Mouse (Mus musculus): ENCODE results near the gene Gjb3.
A peak's percentile ranks its signal among the peaks of the same experiment; 100 is the strongest.

Gene Gjb3

GRCm38 (mm10) chr4:127337668-127338067 lies 7.0 kb upstream of the Gjb3 start:
- DNase-seq (ENCODE audit: low read depth in 2 of 2, low spot score in 2 of 2): no peak

DNA sequence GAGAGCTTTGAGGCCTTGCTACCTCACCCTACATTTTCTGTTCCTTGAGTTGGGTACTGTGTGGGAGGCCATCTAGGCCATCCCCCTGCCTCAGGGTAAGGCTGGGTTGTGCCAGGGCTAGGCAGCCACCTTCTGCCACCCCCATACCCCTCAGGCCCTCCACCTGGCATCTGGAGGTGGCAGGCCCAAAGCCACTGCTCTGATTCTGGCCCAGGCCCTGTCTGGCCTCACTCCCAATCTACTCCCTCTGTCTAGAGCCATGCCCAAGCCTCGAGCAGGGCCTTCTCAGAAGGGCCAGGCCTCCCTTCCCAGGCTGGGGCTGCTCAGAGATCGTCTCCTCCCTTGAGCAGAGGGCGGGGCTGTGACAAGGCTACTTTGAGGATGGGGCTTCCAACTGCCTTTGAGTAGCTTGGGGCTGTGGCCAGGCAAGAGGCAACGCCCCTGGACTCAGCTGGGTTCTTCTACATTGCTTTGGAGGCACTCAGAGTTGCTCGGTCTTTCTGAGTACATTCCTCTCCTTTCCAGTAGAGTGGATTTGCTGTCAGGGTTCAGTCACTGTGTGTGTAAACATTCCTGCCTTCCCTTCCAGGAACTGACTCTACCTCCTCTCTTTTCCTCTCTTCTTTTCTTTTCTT lies 4.3 kb upstream of the Gjb3 start:
- DNase-seq (ENCODE audit: low read depth in 2 of 2, low spot score in 2 of 2): no peak

- DNase-seq (ENCODE audit: low read depth in 2 of 2, low spot score in 2 of 2): no peak
Measured at GRCm38 (mm10) chr4:127331171-127331570, 527 bp upstream of the Gjb3 start.

GRCm38 (mm10) chr4:127329751-127330150 lies 893 bp downstream of the Gjb3 start:
- DNase-seq (ENCODE audit: low read depth in 2 of 2, low spot score in 2 of 2): no peak

- no peak for DNase-seq (ENCODE audit: low read depth in 2 of 2, low spot score in 2 of 2)
Measured at GRCm38 (mm10) chr4:127329046-127329445, 1.6 kb downstream of the Gjb3 start.

DNA sequence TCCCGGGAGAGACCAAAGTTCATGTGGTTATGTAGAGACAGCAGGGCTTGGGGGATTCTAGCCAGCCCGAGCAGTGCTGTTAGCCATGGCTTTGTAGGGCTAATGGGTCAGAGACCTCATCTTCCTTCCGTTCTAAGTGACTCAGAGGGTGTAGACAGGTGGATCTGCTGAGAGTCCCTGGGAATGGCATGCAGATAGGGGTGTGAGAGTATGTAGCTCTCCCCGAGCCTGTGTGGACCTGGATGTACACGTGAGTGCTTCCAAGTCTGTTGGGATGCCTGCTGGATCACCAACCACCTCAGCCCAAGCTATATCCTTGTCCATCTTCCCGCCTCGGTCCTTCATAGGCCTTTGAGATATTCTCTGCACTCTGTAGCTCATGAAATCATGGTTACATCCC lies 2.3 kb downstream of the Gjb3 start:
- no peak for DNase-seq (ENCODE audit: low read depth in 2 of 2, low spot score in 2 of 2)

DNA sequence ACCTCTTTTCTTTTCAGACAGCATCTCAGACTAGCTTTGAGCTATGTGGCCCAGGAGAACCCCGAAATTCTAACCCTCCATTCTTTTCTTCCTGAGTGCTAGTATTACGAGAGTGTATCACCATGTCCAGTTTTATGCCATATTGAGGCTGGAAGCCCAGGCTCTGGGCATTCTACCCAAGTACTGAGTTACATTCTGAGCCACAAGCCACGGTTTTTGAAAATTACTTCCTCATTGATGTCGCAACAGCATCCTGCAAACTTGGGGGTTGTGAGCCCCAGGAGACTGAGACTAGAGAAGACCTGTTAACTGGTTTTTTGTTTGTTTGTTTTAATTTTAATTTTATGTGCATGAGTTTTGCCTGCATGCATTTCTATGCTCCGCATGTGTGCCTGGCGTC lies 2.9 kb downstream of the Gjb3 start:
- no peak for DNase-seq (ENCODE audit: low read depth in 2 of 2, low spot score in 2 of 2)

DNA sequence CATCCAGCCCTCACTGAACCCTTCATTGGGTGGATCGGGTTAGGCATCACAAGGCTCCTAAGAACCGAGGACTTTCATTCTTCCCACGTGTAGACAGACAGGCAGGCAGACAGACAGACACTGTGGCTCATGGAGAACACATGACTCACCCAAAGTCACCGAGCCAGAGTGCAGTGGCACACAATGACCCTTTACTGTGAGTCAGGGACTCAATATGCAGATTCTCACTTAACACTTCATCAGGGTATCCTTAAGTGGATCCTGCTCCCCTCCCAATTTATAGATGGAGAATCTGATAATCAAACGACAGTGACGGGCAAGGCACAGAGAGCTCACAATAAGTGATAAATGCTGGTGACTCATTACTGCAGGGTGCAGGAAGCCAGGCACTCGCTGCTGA lies 3.4 kb downstream of the Gjb3 start:
- DNase-seq (ENCODE audit: low read depth in 2 of 2, low spot score in 2 of 2): no peak

- no peak for DNase-seq (ENCODE audit: low read depth in 2 of 2, low spot score in 2 of 2)
Measured at GRCm38 (mm10) chr4:127325276-127325675, 5.4 kb downstream of the Gjb3 start.

GRCm38 (mm10) chr4:127324759-127325158 lies 5.9 kb downstream of the Gjb3 start:
- peak in 1 of 2 experiments; percentile 23 for DNase-seq (ENCODE audit: low read depth in 2 of 2, low spot score in 2 of 2)

- no peak for DNase-seq (ENCODE audit: low read depth in 2 of 2, low spot score in 2 of 2)
Measured at GRCm38 (mm10) chr4:127324296-127324695, 6.3 kb downstream of the Gjb3 start.

DNA sequence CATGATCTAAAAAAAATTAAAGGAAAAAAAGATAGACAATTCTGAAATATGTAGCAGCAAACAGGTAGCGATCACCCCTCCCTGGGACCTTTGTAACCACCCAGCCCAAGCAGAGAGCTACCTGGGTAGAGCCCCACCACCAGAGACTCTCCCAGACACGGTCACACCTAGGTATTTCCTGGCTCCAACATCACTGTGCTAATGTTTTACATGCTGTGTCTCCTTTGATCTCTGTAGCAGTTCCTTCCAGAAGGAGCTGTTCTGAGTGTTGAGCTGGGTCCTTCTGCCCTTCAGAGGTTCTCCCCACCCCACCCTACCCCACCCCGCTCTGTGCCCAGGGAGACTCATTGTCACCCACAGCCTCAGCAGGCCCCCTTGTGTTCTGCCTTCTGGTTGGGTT lies 7.0 kb downstream of the Gjb3 start:
- DNase-seq (ENCODE audit: low read depth in 2 of 2, low spot score in 2 of 2): no peak

DNA sequence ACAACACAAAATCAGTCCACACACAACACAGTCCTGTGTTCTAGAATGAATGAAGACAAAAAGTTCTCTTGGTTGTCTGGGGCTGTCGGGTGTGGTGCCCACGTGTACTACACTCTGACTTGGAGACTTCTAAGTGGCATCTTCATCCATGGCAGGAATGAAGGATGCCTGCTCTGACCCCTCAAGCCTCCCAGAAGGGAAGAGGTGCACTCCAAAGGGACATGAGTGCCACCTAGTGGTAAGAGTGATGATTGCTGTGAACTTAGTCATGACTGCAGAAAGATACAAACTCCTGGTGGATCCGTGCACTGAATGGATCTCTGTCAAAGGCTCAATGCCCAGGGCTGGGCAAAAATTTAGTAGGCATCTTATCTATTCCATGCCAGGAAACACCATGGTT lies 11.0 kb downstream of the Gjb3 start:
- DNase-seq (ENCODE audit: low read depth in 2 of 2, low spot score in 2 of 2): peak in 1 of 2 experiments; percentile 29

DNA sequence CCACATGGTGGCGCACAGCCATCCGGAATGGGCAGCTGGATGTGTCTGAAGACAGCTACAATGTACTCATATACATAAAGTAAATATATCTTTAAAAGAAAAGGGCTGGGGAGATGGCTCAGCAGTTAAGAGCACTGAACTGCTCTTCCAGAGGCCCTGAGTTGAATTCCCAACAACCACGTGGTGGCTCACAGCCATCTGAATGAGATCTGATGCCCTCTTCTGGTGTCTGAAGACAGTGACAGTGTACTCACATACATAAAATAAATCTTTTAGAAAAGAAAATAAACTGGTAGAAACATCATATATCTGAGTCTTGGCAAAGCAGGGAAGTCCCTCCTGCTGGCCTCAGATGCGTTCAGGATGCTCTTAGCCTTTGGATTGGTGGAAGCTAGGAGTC lies 13.5 kb downstream of the Gjb3 start:
- DNase-seq (ENCODE audit: low read depth in 2 of 2, low spot score in 2 of 2): no peak

- no peak for DNase-seq (ENCODE audit: low read depth in 2 of 2, low spot score in 2 of 2)
Measured at GRCm38 (mm10) chr4:127315753-127316152, 14.9 kb downstream of the Gjb3 start.

- no peak for DNase-seq (ENCODE audit: low read depth in 2 of 2, low spot score in 2 of 2)
Measured at GRCm38 (mm10) chr4:127314585-127314984, 16.1 kb downstream of the Gjb3 start.

DNA sequence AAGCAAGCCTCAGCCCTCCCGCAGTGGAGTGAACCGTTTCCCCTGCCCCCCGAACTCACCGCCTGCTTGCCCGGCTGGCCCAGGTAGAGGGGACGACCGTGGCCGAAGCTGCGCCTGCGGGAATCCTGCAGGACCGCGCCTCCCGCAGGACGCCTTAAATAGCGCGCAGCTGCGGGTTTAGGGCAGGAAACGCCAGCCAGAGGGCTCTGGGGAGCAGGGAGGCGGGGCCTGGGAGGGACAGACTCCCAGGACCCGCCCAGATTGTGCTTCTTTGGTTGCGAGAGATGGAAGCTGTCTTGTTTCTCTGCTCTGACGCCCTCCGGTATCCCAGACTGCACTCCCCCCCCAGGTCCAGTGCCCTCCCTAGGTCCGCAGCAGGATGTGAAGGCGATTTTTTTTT lies 16.8 kb downstream of the Gjb3 start, which contains the start of gene Gja4:
Gja4 (minus strand) TSS at position 179 of the 400 bp plus-strand sequence.
- DNase-seq (ENCODE audit: low read depth in 2 of 2, low spot score in 2 of 2): peak in 1 of 2 experiments; percentile 1

GRCm38 (mm10) chr4:127312349-127312748 lies 18.3 kb downstream of the Gjb3 start:
- DNase-seq (ENCODE audit: low read depth in 2 of 2, low spot score in 2 of 2): no peak

- DNase-seq (ENCODE audit: low read depth in 2 of 2, low spot score in 2 of 2): no peak
Measured at GRCm38 (mm10) chr4:127311561-127311960, 19.1 kb downstream of the Gjb3 start.

DNA sequence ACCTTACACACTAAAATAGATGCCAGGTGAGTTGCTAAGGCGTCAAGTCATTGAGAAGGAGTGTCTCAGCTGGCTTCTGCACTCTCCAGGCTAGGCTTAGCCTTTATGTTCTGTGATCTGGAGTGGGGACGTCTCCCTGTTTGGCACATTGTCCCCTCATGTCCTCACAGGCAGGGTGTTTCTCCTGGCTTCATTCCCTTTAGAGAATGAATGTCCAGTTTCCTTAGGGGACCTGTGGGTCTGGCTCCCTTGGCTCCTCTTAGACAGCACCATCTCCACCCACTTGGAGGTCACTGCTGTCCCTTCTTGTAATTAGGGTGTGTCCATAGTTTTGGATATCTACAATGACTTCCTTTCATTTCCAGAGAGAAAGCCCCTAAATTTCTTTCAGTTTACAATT lies 23.7 kb downstream of the Gjb3 start:
- DNase-seq (ENCODE audit: low read depth in 2 of 2, low spot score in 2 of 2): no peak

DNA sequence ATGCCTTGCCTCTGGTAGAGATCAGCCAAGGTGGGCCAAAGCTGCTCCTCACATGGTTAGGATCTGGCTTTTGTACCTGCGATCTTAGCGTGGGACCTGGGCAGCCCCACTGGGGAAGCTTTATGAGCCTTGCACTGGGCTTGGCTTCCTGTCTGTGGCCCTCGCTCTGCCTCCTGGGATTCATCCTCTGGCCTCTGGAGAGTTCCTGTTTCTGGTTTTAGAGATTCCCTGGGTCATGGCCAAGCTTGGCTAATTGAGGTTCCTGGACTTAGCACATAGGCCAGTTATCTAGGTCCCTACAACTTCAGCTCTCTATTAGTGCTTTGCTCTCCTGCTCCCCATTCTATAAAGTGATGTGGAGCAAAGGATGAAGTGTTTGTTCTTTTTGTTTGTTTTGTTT lies 26.8 kb downstream of the Gjb3 start:
- DNase-seq (ENCODE audit: low read depth in 2 of 2, low spot score in 2 of 2): no peak

DNA sequence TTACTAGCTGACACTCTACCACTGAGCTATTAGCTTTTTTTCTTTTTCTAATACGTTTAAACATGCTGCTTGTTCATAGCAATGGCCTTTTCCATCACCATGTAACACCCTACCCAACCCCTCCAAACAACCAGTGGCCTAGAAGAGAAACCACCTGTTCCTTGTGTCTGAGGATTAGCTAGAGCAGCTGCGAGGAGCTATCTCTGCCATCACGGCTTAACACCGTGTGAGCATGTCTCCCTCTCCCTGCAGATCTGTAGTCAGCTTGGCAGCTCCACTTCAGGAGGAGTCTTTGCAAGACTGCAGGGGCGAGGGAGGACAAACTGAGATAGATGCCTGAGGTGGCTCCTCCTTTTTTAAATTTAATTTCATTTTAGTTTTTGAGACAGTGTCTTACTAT lies 30.1 kb downstream of the Gjb3 start:
- no peak for DNase-seq (ENCODE audit: low read depth in 2 of 2, low spot score in 2 of 2)

DNA sequence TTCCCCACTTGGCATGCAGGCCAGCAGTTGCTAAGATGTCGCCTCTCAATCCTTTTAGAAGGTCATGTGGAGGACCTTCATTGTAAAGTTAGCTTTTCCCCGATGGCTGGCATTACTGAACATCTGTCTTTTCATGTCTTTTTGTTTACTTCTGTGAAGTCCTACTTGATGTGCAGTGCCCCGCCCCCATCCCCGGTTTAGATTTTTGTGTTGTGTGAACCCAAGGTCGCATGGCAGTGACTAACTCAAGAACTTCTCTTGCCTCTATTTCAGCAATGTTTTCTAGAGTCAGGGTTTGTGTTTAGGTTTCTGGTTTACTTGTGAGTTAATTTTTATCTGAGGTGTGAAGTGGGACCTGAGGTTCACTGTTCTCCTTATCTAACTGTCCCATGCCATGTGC lies 38.0 kb downstream of the Gjb3 start:
- DNase-seq (ENCODE audit: low read depth in 2 of 2, low spot score in 2 of 2): no peak

All from CD8-positive naive resting alpha-beta T cell, adult 2 months (primary cell).